Mouse (Mus musculus): Measurements from ENCODE around the gene Ghr.

The Ghr gene

DNA sequence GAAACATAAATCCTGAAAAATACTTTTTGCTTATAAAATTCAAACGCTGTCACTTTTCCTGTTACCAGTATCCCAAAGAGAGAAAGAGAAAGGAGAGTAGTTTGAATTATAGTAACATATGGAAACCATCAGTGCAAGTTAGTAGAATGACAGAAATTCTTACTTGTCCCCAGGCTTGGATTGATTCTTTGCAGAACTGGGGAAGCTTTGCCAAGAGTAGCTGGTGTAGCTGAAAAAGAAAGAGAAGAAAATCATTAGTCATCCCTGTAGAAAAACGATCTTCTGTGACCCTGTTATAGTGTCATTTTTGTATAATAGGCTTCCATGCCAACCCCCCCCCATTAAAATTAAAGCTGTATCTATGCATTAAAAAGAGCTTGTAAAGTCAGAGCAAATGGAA is 194.8 kb downstream of the Ghr start:
- no peak for DNase-seq (ENCODE audit: inconsistent age in 2 of 2, low spot score in 1 of 2)

DNA sequence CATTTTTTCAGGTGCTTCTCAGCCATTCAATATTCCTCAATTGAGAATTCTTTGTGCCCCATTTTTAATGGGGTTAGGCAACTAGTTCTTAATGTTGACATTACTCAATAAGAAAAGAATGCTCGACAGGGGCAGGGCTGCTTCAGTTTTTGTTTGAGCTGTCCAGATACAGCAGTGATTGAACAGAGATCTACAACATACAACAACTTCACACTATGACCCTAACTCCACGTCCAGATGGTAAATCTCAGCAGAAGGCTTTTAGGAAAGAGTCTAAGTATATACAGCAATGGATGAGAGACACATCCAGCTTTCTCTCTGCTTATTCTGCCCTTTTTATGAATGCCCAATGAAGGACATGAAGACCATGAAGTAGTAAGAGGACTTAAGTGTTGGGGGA is 199.5 kb downstream of the Ghr start:
- DNase-seq (ENCODE audit: inconsistent age in 2 of 2, low spot score in 1 of 2): no peak

DNA sequence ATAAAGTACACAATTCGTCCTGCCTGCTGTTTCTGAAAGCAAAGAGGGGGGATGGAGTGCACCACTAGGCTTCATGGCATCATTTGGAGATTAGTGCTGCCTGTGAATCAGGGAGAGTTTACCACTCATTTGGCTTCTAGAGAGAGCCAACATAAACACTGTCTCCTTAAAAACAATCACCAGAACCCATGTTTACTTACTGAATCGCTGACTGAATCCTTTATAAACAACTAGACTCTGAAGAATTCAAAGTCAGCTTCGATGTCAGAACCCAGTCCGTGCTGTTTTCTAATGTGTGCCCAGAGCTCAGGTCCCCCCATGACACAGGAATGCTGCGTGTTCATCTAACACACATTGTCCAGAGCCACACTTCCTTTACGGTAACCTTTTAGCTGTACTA is 201.9 kb downstream of the Ghr start:
- no peak for DNase-seq (ENCODE audit: inconsistent age in 2 of 2, low spot score in 1 of 2)

DNA sequence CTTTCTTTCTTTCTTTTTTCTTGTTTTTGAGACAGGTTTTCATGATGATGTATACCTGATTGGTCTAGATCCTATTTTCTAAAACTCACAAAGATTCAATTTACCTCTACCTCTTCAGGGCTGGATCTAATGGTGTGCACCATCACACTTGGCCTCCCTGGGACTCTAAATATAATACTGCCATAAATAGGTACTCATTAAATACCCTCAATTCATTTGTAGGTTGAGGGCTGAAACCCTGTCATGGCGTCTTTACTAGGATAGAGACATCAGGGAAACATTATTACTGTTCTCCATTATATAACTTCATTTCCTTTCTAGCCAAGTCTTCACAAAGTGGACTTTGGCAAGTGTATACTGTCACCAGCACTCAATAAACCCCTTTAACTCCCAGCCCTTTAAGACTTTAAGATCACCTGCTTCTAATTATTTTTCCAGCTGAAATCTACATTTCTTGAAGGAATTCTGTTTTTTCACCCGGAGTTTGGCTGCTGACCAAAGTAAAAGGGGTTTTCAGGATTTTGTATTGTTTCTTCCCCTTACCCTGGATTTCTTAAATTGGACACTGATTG is 214.9 kb downstream of the Ghr start:
- no peak for DNase-seq (ENCODE audit: inconsistent age in 2 of 2, low spot score in 1 of 2)

DNA sequence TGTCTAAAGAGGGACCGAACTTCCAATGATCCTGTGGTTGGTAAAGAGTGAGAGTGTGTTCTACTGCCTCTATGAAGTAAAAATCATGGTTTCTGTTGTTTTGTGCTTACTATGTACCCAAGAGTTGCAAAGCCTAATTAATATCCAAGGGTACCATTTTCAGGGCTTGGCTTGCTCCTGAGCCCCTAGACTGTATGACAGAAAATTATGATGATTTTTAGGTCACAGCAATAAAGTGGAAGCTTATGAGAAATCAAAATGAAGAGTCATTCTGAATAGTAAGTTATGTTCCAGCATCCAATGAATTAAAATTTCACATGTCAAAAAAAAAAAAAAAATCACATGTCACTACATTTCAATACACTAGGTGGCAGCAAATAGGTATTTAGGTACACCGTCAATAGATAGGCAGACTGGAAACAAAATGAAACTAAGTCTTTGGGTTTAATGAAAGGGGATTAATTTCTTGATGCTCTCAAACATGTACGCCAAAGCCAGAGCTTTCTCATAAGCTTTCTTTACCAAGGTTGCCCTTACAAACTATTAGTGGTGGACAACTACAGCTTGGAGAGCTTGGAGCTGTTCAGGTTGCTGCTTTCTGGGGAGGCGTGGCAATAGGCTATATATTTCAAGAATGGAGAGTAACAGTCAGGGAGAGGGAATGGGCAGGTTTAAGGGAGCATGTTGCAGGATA is 227.1 kb downstream of the Ghr start:
- peak; percentile 14 to 70 for DNase-seq (ENCODE audit: inconsistent age in 2 of 2, low spot score in 1 of 2)

DNA sequence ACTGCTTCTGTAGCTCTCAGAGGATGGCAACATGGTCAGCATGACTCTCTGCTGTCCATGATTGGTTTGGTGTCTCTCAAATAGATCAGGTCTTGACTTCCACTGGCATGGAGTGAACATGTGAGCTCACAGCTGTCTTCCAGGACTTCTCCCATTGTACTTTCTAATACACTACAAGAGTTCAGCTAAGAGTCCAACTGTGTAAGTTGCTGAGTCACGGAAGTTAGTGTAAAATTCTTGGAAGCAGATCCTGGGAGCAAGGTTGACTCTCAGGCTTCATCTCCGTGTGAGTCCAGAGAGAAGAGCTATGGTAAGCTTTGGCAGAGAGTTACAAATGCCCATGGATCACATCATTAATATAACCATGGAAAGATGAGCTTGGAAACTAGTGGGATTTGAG is 229.6 kb downstream of the Ghr start:
- DNase-seq (ENCODE audit: inconsistent age in 2 of 2, low spot score in 1 of 2): no peak

DNA sequence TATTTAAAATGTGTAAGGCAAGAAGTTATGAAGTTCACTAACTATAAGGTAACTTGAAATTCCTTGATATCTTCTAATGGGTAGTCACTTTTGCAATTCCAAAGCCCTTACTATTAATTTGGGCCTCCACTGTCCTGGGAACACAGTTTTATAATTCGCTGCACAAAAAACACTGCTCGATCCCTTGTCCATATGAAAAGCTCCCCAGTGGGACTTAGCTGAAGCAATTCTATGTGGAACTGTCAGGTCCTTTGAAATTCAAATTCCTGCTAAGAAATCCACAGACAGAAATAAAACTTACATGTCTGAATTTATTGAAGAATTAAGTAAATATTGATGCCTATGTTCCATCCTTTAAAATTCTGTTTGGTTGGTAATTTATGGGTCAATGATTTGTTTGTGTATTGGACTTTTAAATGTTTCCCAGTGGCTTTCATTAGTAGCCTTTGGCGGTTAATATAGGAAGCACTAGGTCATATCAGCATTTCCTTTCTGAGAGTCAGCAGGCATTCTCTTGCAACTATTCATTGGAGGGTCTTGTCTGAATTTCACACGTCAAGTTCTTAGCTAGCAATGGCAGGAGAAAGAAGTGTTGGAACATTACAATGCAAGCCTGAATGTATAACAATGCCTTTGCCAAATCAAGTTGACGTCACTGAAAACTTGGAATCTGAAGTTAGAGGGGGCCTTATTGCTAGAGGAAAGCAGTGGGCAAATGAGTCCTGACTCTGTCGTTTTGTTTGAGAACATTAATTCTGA is 233.8 kb downstream of the Ghr start:
- DNase-seq (ENCODE audit: inconsistent age in 2 of 2, low spot score in 1 of 2): no peak

DNA sequence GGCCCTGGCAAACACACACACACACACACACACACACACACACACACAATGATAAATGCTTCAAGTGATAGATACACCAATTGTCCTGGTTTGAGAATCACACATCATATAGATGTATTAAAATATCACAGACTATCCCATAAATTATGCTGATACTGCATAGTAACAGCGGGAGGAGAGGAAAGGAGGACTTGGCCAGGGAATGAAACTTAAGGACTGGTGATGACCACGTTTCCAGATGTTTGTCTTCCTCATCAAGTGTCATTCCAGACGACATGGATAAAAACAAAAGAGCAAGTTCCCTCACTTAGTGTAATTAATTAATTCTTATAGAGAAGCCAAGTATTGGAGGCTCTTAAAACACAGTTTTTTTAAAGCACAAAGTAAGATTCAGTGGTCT is 236.6 kb downstream of the Ghr start:
- DNase-seq (ENCODE audit: inconsistent age in 2 of 2, low spot score in 1 of 2): no peak

DNA sequence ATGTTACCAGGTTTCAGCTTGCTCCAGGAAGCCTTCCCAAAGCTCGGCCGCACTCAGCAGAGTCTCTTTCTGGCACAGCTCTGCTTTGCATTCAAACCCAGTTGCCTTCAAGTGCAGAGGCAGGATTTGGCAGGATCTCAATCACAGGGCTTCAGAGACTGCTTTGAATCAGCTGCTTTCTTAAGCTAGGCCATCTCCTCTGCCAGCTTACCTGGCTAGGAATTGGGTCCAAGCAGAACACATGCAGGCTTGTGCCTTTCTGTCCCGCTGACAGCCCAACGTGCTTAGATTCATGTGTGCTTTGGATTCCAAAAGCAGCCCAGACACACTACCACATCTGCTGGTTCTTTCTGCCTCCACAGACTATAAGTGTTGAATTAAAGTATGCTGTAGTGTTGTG is 238.7 kb downstream of the Ghr start:
- DNase-seq (ENCODE audit: inconsistent age in 2 of 2, low spot score in 1 of 2): no peak

DNA sequence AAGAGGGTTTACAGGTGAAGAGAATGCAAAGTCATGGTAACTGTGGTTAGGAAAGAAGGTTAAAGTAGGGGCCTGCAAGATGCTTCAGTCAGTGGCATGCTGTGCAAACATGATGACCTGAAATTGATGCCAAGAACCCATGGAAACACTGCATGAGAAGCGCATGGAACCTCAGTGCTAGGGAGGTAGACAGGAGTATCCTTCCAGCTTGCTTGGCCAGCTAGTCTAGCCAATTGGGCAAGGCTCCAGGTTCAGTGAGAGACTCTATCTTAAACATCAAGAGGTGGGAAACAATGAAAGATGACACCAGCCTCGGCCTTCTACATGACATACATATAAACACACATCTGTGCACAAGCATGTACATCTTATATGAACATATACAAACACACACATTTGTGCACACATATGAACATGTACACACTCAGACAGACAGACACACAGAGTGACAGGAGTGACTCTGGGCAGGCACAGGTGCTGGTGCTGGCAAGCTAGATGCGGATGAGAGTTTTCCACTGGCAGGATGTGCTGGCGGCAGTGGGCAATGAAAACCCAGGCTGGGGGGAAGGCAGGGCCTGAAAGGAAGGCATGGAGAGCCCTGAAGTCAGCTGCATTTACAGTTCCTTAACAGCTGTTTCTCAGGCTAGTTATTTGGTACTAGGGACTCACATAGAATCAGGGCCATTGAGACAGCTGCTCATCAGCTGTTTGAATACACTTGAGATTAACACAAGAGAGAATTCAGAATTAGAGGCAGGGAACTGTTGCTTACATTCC is 241.3 kb downstream of the Ghr start:
- no peak for DNase-seq (ENCODE audit: inconsistent age in 2 of 2, low spot score in 1 of 2)

DNA sequence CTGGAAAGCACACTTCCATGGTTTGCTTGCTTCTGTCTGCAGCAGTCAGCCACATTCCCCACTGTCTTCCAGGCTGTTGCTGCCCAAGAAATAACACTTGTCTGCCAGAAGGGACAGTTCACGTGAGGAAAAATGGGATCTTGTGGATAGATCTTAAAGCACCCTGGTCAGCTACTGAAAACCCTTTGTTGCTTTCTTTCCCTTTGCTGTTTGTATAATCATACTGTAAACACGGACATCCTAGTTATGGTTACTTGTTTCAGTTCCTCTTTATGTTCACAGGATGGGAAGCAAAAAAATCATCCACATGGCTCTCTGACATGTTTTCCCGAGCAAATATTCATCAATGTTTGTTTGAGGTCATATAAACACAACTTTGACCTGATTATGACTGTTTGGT is 243.4 kb downstream of the Ghr start:
- DNase-seq (ENCODE audit: inconsistent age in 2 of 2, low spot score in 1 of 2): no peak

DNA sequence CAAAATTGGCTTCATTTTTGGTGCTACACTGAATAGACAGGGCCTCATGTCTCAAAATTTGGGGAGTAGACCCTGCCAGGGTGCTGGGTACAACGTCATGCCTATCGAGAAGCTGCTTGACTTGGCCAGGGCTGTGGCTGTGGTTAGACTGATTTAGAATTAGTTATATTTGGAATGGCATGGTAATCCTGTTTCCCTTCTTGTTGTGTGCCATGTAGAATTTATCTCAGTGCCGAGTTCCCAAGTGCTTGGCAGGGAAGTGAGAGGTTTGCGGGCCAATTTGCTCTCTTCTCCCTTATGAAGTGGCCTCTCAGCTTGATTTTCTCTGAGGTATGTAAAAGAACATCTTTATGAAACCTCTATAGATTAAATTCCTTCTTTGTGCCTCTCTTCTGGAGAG is 250.8 kb downstream of the Ghr start:
- no peak for DNase-seq (ENCODE audit: inconsistent age in 2 of 2, low spot score in 1 of 2)

DNA sequence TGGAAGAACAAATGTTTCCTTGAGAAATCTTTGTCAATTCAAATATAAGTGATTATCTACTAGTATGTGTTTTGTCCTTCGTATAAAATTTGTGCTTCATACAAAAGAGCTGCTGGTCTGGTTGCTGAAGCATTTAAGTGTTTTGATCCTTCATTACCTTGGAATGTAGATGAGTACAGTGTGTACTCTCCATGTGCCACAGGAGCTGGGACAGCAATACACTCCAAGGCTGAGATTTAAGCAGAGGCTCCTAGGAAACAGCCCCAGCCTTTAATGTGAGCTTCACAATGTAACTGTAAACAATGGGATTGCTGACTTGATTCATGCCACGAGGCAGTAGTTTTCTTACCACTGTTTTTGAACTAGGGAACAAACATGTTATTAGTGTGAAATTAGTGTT is 251.5 kb downstream of the Ghr start:
- no peak for DNase-seq (ENCODE audit: inconsistent age in 2 of 2, low spot score in 1 of 2)

DNA sequence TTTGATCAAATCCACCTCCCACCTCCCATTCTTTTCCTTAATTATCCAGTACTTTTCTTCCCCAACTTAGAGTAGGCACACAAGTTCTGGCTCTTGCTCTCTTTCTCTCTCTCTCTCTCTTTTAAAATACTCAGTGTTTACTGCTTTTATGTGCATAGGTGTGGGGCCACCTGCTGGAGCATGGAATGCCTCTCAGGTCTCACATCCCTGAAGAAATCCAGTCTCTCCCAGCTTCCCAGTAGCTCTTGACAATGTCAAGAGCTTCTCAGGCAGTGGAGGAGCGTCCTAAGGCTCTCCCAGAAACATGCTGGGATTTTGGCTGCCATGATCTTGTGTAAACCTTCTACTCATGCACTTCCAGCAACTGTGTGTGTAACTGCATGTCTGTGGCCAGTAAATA is 253.0 kb downstream of the Ghr start:
- no peak for DNase-seq (ENCODE audit: inconsistent age in 2 of 2, low spot score in 1 of 2)

DNA sequence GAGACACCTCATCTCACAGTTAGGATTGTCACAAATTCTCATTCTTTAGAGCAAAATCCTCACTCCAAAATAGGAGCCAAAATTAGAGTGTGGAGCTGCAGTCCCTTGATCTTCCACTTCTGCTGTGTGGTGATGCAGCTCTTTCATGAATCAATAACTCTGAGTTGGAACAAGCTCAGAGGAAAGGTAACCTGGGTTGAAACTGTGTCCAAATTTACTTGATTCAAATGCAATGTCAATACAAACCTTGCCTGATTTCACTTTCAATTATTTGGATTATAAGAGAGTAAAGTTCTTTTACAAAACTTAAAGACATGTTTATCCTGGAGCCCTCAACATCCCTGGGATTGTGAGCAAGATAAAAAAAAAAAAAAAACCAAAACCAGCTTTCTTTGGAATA is 260.3 kb downstream of the Ghr start:
- DNase-seq (ENCODE audit: inconsistent age in 2 of 2, low spot score in 1 of 2): no peak

DNA sequence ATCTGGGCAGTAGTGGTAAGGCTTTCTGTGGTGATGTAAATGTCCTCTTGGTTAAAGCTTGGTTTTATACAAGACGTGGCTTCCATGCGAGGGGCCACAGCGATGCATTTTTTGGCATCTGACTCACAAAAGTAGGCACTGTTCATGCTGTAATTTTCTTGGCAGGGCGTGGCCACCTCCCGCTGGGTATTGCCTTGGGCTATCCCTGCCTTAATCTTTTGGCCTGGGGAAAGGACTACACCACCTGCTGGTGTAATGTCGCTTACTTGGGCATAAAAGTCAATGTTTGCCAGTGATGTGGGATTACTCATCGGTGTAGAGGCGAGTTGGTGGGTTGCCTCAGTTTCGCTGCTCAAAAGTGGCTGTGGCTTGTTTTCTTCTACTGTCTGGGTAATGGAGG is 263.4 kb downstream of the Ghr start:
- DNase-seq (ENCODE audit: inconsistent age in 2 of 2, low spot score in 1 of 2): no peak

DNA sequence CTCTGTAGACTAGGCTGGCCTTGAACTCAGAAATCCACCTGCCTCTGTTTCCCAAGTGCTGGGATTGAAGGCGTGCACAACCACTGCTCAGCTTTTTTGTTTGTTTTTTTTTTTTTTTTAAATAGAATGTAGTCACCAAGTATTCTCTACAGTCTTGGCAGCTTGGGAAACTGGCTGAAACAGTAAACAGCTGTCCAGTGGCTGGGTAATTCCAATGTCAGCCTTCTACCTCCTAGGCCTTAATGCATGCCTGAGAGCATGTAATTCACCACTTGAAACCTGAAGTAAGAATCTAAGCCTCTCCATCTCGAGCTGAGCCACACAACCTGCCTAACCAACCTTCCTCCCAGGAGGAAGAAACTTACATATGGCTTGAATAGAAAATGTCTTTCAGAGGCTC is 266.7 kb downstream of the Ghr start:
- DNase-seq (ENCODE audit: inconsistent age in 2 of 2, low spot score in 1 of 2): no peak

DNA sequence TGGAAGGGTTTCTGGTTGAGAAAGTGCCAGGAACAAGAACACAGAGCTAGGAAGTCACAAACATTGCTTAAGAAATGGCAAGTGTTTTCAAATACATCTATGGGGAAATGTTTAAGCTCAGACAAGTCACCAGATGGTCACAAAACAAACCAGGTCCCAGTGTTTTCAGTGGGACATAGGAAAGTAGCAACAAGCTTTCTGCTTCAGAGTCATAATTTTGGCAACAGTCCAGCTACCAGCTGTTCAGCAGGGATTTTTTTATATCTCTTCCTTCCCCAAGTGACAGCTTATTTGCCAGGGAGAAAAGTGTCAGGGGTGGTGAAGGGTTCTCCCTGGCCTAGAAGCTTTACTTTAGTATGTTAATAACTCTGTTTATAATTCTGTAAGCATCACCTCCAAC is 270.4 kb downstream of the Ghr start:
- DNase-seq (ENCODE audit: inconsistent age in 2 of 2, low spot score in 1 of 2): peak in 1 of 2 experiments; percentile 21

DNA sequence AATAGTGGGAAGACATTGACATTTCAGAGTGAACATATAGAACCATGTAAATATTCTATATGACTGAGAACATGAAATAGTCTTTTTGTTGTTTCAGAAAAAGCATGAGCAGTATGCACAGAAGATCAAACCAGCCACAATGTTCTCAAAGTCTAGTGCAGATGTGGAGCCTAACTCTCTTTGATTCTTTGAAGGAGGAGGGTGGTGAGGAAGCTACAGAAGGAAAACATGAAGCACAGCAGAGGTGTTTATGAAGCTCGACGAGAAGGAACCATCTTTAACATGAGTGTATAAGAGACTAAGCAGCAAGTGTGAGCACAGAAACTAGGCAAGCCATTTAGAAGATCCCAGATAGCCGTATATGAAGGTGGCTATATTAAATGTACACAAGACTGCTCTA is 273.4 kb downstream of the Ghr start:
- DNase-seq (ENCODE audit: inconsistent age in 2 of 2, low spot score in 1 of 2): no peak

DNA sequence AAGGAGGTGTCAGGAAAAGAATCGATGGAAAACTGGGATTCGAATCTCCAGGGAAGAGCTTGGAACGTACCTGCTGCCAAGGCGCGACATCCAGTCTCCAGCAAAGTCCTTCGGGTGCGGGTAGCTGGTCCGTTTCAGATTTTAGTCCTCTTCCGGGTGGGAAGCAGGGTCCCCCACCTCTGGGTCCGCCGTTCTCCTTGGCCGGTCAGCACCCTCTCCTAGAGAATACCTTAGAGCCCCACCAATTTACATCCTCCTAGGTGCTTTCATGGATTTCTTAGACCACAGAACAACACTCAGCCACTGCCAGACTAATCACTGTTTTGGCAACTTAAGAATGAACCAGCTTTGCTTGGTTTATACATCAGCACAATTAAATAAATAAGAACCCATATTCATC is 279.9 kb downstream of the Ghr start, which contains the start of gene Ccdc152:
TSS of gene Ccdc152 (minus strand) at position 101 of the 400 bp plus-strand sequence.
- DNase-seq (ENCODE audit: inconsistent age in 2 of 2, low spot score in 1 of 2): no peak

DNA sequence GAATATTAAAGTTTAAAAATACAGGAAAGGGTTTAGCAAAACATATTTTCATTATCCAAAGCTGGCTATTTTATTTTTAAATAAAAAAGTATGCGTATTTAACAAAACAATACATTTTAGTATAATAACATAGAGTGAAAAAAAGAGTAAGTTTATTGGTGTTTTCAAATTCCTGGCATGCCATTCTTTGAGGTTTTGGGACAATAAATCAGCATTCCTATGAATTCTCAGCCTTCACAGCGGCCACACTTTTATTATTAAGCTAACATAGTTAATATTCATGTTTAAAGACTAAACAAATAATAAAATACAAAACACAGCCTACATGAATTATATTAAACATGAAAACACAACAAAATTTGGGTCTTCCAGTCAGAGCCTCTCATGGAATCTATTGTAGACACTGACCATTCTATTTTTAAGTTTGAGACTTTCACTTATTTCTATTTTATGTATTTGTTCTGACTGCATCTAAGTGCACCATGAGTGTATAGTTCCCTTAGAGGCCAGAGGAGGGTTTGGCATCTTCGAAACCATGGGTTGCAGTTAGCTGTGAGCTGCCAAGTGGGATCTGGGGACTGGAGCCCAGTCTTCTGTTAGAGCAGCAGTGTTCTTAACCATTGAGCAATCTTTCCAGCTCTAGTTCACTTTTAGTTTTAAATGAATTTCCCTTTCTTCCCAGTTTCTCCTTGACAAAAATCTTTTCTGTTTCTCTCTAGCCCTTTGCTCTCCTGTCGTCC is 282.8 kb downstream of the Ghr start:
- DNase-seq (ENCODE audit: inconsistent age in 2 of 2, low spot score in 1 of 2): no peak
